Mouse (Mus musculus) bone marrow macrophage, adult 2 months (primary cell): ENCODE measurements around the gene Mxd1.

Experiments used
- CTCF ChIP-seq: IDR thresholded peaks from 2 replicates; pipeline ENCODE4 v1.5.1; 2012; ENCODE audit warnings: low read depth, mild to moderate bottlenecking, low read length, moderate library complexity
- POLR2A ChIP-seq: IDR thresholded peaks from 2 replicates; pipeline ENCODE4 v1.6.1; 2012; ENCODE audit warnings: mild to moderate bottlenecking, low read depth, low read length, borderline replicate concordance

- TF ChIP-seq CTCF (no peak), POLR2A (no peak)
These were observed 31.1 kb downstream of the Mxd1 start for GRCm38 (mm10) chr6:86637860-86638259.
